Mouse (Mus musculus): ENCODE measurements at regions not wholly inside any gene's neighbourhood (a gene's known extent, or its start where the extent isn't known, plus 50 kb on each side); places are given as distances from the start of the nearest gene placed in this dataset.

- no peak for ATAC-seq (replicated peaks; ENCODE audit: extremely low read depth, insufficient read depth, low FRiP score)
- H3K4me3 ChIP-seq (ENCODE audit: low read length): no peak overlapping the region
- no peaks in the 10 kb centered on the region for H3K36me3 ChIP-seq (ENCODE audit: control insufficient read depth, insufficient read depth)
- no peak overlapping the region for H3K9ac ChIP-seq (ENCODE audit: low read length)
- 60% methylated on average over 2 of the region's 2 CpGs for WGBS
- H3K27me3 ChIP-seq (ENCODE audit: control insufficient read depth, insufficient read depth, low read length): no peaks in the 10 kb centered on the region
- no peak overlapping the region for H3K4me2 ChIP-seq (ENCODE audit: low read depth, low read length)
- H3K4me1 ChIP-seq (ENCODE audit: control insufficient read depth, insufficient read depth, low read length): no peaks in the 10 kb centered on the region
- H3K27ac ChIP-seq (ENCODE audit: low read length): no peak overlapping the region
- 0 out of 2 replicates have a peak, but pooled peaks cover 2% of the 10 kb centered on the region for H3K9me3 ChIP-seq (replicated peaks; ENCODE audit: control insufficient read depth, low read length)
Observed at GRCm38 (mm10) chr3:40021682-40022081, 509.4 kb upstream of the Intu start.

- H3K4me2 ChIP-seq (ENCODE audit: low read depth, low read length): no peak overlapping the region
- no peaks in the 10 kb centered on the region for H3K27me3 ChIP-seq (ENCODE audit: control insufficient read depth, insufficient read depth, low read length)
- H3K4me3 ChIP-seq (ENCODE audit: low read length): no peak overlapping the region
- no peaks in the 10 kb centered on the region for H3K36me3 ChIP-seq (ENCODE audit: control insufficient read depth, insufficient read depth)
- H3K27ac ChIP-seq (ENCODE audit: low read length): no peak overlapping the region
- no peak overlapping the region for H3K9ac ChIP-seq (ENCODE audit: low read length)
- no peak for ATAC-seq (replicated peaks; ENCODE audit: extremely low read depth, insufficient read depth, low FRiP score)
- no peaks in the 10 kb centered on the region for H3K4me1 ChIP-seq (ENCODE audit: control insufficient read depth, insufficient read depth, low read length)
- 0 out of 2 replicates have a peak, but pooled peaks cover 2% of the 10 kb centered on the region for H3K9me3 ChIP-seq (replicated peaks; ENCODE audit: control insufficient read depth, low read length)
Observed at GRCm38 (mm10) chr3:40027713-40028112, 503.4 kb upstream of the Intu start.

GRCm38 (mm10) chr3:40036177-40036576, 494.9 kb upstream of the Intu start:
- no peaks in the 10 kb centered on the region for H3K27me3 ChIP-seq (ENCODE audit: control insufficient read depth, insufficient read depth, low read length)
- H3K4me2 ChIP-seq (ENCODE audit: low read depth, low read length): no peak overlapping the region
- H3K9me3 ChIP-seq (replicated peaks; ENCODE audit: control insufficient read depth, low read length): no peaks in the 10 kb centered on the region
- H3K27ac ChIP-seq (ENCODE audit: low read length): no peak overlapping the region
- H3K4me1 ChIP-seq (ENCODE audit: control insufficient read depth, insufficient read depth, low read length): no peaks in the 10 kb centered on the region
- H3K36me3 ChIP-seq (ENCODE audit: control insufficient read depth, insufficient read depth): no peaks in the 10 kb centered on the region
- WGBS: 77% methylated on average over 2 of the region's 2 CpGs
- no peak overlapping the region for H3K9ac ChIP-seq (ENCODE audit: low read length)
- H3K4me3 ChIP-seq (ENCODE audit: low read length): no peak overlapping the region
- no peak for ATAC-seq (replicated peaks; ENCODE audit: extremely low read depth, insufficient read depth, low FRiP score)

GRCm38 (mm10) chr3:40049721-40050120, 481.4 kb upstream of the Intu start:
- no peak overlapping the region for H3K27ac ChIP-seq (ENCODE audit: low read length)
- no peak for ATAC-seq (replicated peaks; ENCODE audit: extremely low read depth, insufficient read depth, low FRiP score)
- H3K4me3 ChIP-seq (ENCODE audit: low read length): no peak overlapping the region
- no peaks in the 10 kb centered on the region for H3K36me3 ChIP-seq (ENCODE audit: control insufficient read depth, insufficient read depth)
- no peak overlapping the region for H3K9ac ChIP-seq (ENCODE audit: low read length)
- no peaks in the 10 kb centered on the region for H3K27me3 ChIP-seq (ENCODE audit: control insufficient read depth, insufficient read depth, low read length)
- H3K9me3 ChIP-seq (replicated peaks; ENCODE audit: control insufficient read depth, low read length): no peaks in the 10 kb centered on the region
- no peaks in the 10 kb centered on the region for H3K4me1 ChIP-seq (ENCODE audit: control insufficient read depth, insufficient read depth, low read length)
- WGBS: 55% methylated on average over 4 of the region's 4 CpGs
- H3K4me2 ChIP-seq (ENCODE audit: low read depth, low read length): no peak overlapping the region

- H3K4me1 ChIP-seq (ENCODE audit: control insufficient read depth, insufficient read depth, low read length): no peaks in the 10 kb centered on the region
- H3K4me2 ChIP-seq (ENCODE audit: low read depth, low read length): no peak overlapping the region
- no peak overlapping the region for H3K27ac ChIP-seq (ENCODE audit: low read length)
- no peaks in the 10 kb centered on the region for H3K27me3 ChIP-seq (ENCODE audit: control insufficient read depth, insufficient read depth, low read length)
- 66% methylated on average over 5 of the region's 5 CpGs for WGBS
- H3K9me3 ChIP-seq (replicated peaks; ENCODE audit: control insufficient read depth, low read length): no peaks in the 10 kb centered on the region
- no peak overlapping the region for H3K4me3 ChIP-seq (ENCODE audit: low read length)
- no peaks in the 10 kb centered on the region for H3K36me3 ChIP-seq (ENCODE audit: control insufficient read depth, insufficient read depth)
- H3K9ac ChIP-seq (ENCODE audit: low read length): no peak overlapping the region
- no peak for ATAC-seq (replicated peaks; ENCODE audit: extremely low read depth, insufficient read depth, low FRiP score)
Observed at GRCm38 (mm10) chr3:40058281-40058680, 472.8 kb upstream of the Intu start.

GRCm38 (mm10) chr3:40058719-40059420, 472.2 kb upstream of the Intu start:
- H3K4me3 ChIP-seq (ENCODE audit: low read length): no peak overlapping the region
- H3K9ac ChIP-seq (ENCODE audit: low read length): no peak overlapping the region
- no peaks in the 10 kb centered on the region for H3K27me3 ChIP-seq (ENCODE audit: control insufficient read depth, insufficient read depth, low read length)
- H3K27ac ChIP-seq (ENCODE audit: low read length): no peak overlapping the region
- no peak for ATAC-seq (replicated peaks; ENCODE audit: extremely low read depth, insufficient read depth, low FRiP score)
- no peaks in the 10 kb centered on the region for H3K9me3 ChIP-seq (replicated peaks; ENCODE audit: control insufficient read depth, low read length)
- no peaks in the 10 kb centered on the region for H3K36me3 ChIP-seq (ENCODE audit: control insufficient read depth, insufficient read depth)
- no peak overlapping the region for H3K4me2 ChIP-seq (ENCODE audit: low read depth, low read length)
- no peaks in the 10 kb centered on the region for H3K4me1 ChIP-seq (ENCODE audit: control insufficient read depth, insufficient read depth, low read length)
- 81% methylated on average over 16 of the region's 16 CpGs for WGBS

- no peak for ATAC-seq (replicated peaks; ENCODE audit: extremely low read depth, insufficient read depth, low FRiP score)
- no peak overlapping the region for H3K9ac ChIP-seq (ENCODE audit: low read length)
- no peak overlapping the region for H3K4me2 ChIP-seq (ENCODE audit: low read depth, low read length)
- no peaks in the 10 kb centered on the region for H3K9me3 ChIP-seq (replicated peaks; ENCODE audit: control insufficient read depth, low read length)
- H3K4me3 ChIP-seq (ENCODE audit: low read length): no peak overlapping the region
- 61% methylated on average over 8 of the region's 8 CpGs for WGBS
- H3K27ac ChIP-seq (ENCODE audit: low read length): no peak overlapping the region
- H3K4me1 ChIP-seq (ENCODE audit: control insufficient read depth, insufficient read depth, low read length): no peaks in the 10 kb centered on the region
- no peaks in the 10 kb centered on the region for H3K27me3 ChIP-seq (ENCODE audit: control insufficient read depth, insufficient read depth, low read length)
- H3K36me3 ChIP-seq (ENCODE audit: control insufficient read depth, insufficient read depth): no peaks in the 10 kb centered on the region
Observed at GRCm38 (mm10) chr3:40070137-40070667, 460.9 kb upstream of the Intu start.

- Histone ChIP-seq H3K27me3 (ENCODE audit: control insufficient read depth, insufficient read depth, low read length) (no peaks in the 10 kb centered on the region), H3K27ac (ENCODE audit: low read length) (no peak overlapping the region), H3K9me3 (replicated peaks; ENCODE audit: control insufficient read depth, low read length) (no peaks in the 10 kb centered on the region), H3K36me3 (ENCODE audit: control insufficient read depth, insufficient read depth) (no peaks in the 10 kb centered on the region), H3K4me2 (ENCODE audit: low read depth, low read length) (no peak overlapping the region), H3K9ac (ENCODE audit: low read length) (no peak overlapping the region), H3K4me1 (ENCODE audit: control insufficient read depth, insufficient read depth, low read length) (no peaks in the 10 kb centered on the region), H3K4me3 (ENCODE audit: low read length) (no peak overlapping the region)
- 73% methylated on average over 4 of the region's 4 CpGs for WGBS
- ATAC-seq (replicated peaks; ENCODE audit: extremely low read depth, insufficient read depth, low FRiP score): no peak
Observed at GRCm38 (mm10) chr3:40076824-40077223, 454.3 kb upstream of the Intu start.

- Histone ChIP-seq H3K9me3 (replicated peaks; ENCODE audit: control insufficient read depth, low read length) (no peaks in the 10 kb centered on the region), H3K4me3 (ENCODE audit: low read length) (no peak overlapping the region), H3K4me2 (ENCODE audit: low read depth, low read length) (no peak overlapping the region), H3K9ac (ENCODE audit: low read length) (no peak overlapping the region), H3K27ac (ENCODE audit: low read length) (no peak overlapping the region), H3K4me1 (ENCODE audit: control insufficient read depth, insufficient read depth, low read length) (no peaks in the 10 kb centered on the region), H3K27me3 (ENCODE audit: control insufficient read depth, insufficient read depth, low read length) (no peaks in the 10 kb centered on the region), H3K36me3 (ENCODE audit: control insufficient read depth, insufficient read depth) (no peaks in the 10 kb centered on the region)
- 56% methylated on average over 2 of the region's 2 CpGs for WGBS
- ATAC-seq (replicated peaks; ENCODE audit: extremely low read depth, insufficient read depth, low FRiP score): no peak
Observed at GRCm38 (mm10) chr3:40085116-40085515, 446.0 kb upstream of the Intu start.
